Mouse (Mus musculus): ENCODE results near the gene Fam76a. TPM values are rescaled to one million over a fixed set of nuclear protein-coding genes. Genes with fewer than 3 reads are reported as not detected.

Gene Fam76a
- polyA plus RNA-seq, 1 experiment from 2014 or later = 41.9 TPM

- peak; percentile 91 for DNase-seq (ENCODE audit: low spot score)
Measured at GRCm38 (mm10) chr4:132884064-132884843, 38.1 kb downstream of the Fam76a start, which contains the start of gene Stx12. TSS of gene Stx12 (minus strand) at chr4:132884509.

GRCm38 (mm10) chr4:132883561-132884063, 38.7 kb downstream of the Fam76a start:
- H3K9ac ChIP-seq (ENCODE audit: low read length) = peak overlapping the region; percentile 90
- peak overlapping the region; percentile 72 for H3K27ac ChIP-seq (ENCODE audit: low read depth)
- DNase-seq (ENCODE audit: low spot score) = peak; percentile 53
- no peaks in the 10 kb centered on the region for H3K27me3 ChIP-seq (replicated peaks; ENCODE audit: control insufficient read depth, insufficient read depth, low read length)
- no peaks in the 10 kb centered on the region for H3K9me3 ChIP-seq (ENCODE audit: control insufficient read depth, low read length)
- peak overlapping the region; percentile 99 for H3K4me3 ChIP-seq (ENCODE audit: low read depth, low read length)
- peaks cover 12% of the 10 kb centered on the region; the same call in 1 of the 2 replicates for H3K4me1 ChIP-seq (replicated peaks; ENCODE audit: control insufficient read depth, insufficient read depth, low read length)
- peak overlapping the region; percentile 91 for H3K4me2 ChIP-seq (ENCODE audit: low read length)
- WGBS = 2% methylated on average over 21 of the region's 21 CpGs
- ATAC-seq (replicated peaks; ENCODE audit: low FRiP score, low TSS enrichment, low read depth) = no peak; the same call in 1 of the 2 replicates
- H3K36me3 ChIP-seq (ENCODE audit: control insufficient read depth, insufficient read depth, low read length) = peaks cover 14% of the 10 kb centered on the region

More at GRCm38 (mm10) chr4:132884064-132884843, 38.1 kb downstream of the Fam76a start, which contains the start of gene Stx12:
- under 1% methylated on average over 72 of the region's 72 CpGs for WGBS
- no peaks in the 10 kb centered on the region for H3K27me3 ChIP-seq (replicated peaks; ENCODE audit: control insufficient read depth, insufficient read depth, low read length)
- peak within 1 kb of the TSS; percentile 72 for H3K27ac ChIP-seq (ENCODE audit: low read depth)
- peak; percentile 93 for ATAC-seq (replicated peaks; ENCODE audit: low FRiP score, low TSS enrichment, low read depth)
- H3K4me3 ChIP-seq (ENCODE audit: low read depth, low read length) = peak within 1 kb of the TSS; percentile 99
- H3K36me3 ChIP-seq (ENCODE audit: control insufficient read depth, insufficient read depth, low read length) = peaks cover 14% of the 10 kb centered on the region
- no peaks in the 10 kb centered on the region for H3K9me3 ChIP-seq (ENCODE audit: control insufficient read depth, low read length)
- peak within 1 kb of the TSS; percentile 90 for H3K9ac ChIP-seq (ENCODE audit: low read length)
- H3K4me2 ChIP-seq (ENCODE audit: low read length) = peak within 1 kb of the TSS; percentile 91
- H3K4me1 ChIP-seq (replicated peaks; ENCODE audit: control insufficient read depth, insufficient read depth, low read length) = peaks cover 12% of the 10 kb centered on the region; the same call in 1 of the 2 replicates

- H3K27me3 ChIP-seq (replicated peaks; ENCODE audit: control insufficient read depth, insufficient read depth, low read length) = no peaks in the 10 kb centered on the region
- no peaks in the 10 kb centered on the region for H3K9me3 ChIP-seq (ENCODE audit: control insufficient read depth, low read length)
- no peak overlapping the region for H3K9ac ChIP-seq (ENCODE audit: low read length)
- no peak for ATAC-seq (replicated peaks; ENCODE audit: low FRiP score, low TSS enrichment, low read depth)
- 87% methylated on average over 7 of the region's 7 CpGs for WGBS
- H3K36me3 ChIP-seq (ENCODE audit: control insufficient read depth, insufficient read depth, low read length) = peaks cover 28% of the 10 kb centered on the region
- no peak overlapping the region for H3K4me3 ChIP-seq (ENCODE audit: low read depth, low read length)
- H3K4me1 ChIP-seq (replicated peaks; ENCODE audit: control insufficient read depth, insufficient read depth, low read length) = no peaks in the 10 kb centered on the region
- H3K27ac ChIP-seq (ENCODE audit: low read depth) = no peak overlapping the region
- H3K4me2 ChIP-seq (ENCODE audit: low read length) = no peak overlapping the region
- no peak for DNase-seq (ENCODE audit: low spot score)
Measured at GRCm38 (mm10) chr4:132874363-132875097, 47.8 kb downstream of the Fam76a start.

DNA sequence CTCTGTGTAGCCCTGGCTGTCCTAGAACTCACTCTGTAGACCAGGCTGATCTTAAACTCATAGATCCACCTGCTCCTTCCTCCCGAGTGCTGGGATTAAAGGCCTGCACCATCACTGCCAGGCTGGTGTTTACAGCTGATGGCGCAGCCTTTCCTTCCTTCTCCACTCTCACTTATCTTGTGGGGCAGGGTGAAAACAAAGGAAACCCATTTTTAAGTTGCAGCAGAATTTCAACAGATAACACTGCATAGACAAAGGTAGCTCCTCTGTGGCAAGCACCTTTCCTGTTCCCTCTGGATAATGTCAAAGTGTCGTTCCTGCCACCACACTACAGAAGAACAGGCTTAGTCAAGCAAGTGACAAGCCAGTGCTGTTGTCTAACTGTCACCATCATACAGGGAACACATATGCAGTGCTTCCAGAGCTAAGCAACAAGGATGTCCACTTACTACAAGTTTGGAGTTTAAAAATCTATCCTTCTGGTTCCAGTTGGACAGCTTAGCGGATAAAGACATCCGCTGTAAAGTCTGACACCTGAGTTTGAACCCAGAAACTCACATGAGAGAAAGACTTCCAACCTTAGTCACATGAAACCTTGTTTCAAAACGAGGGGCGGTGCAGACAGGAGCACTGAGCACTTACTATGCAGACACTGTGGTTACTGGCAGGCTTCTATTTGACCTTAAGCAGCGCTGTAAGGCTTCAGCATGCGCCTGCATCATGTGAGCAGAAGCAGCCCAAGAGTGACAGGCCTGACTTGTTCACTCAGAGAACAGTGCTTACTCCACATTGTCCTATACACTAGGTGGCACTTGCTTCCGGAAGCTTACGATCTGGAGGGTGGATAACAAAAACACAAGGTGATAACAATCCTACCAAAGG, 48.6 kb downstream of the Fam76a start:
- DNase-seq (ENCODE audit: low spot score) = no peak
- no peak overlapping the region for H3K9ac ChIP-seq (ENCODE audit: low read length)
- peaks cover 35% of the 10 kb centered on the region for H3K36me3 ChIP-seq (ENCODE audit: control insufficient read depth, insufficient read depth, low read length)
- no peaks in the 10 kb centered on the region for H3K9me3 ChIP-seq (ENCODE audit: control insufficient read depth, low read length)
- H3K4me1 ChIP-seq (replicated peaks; ENCODE audit: control insufficient read depth, insufficient read depth, low read length) = no peaks in the 10 kb centered on the region
- H3K4me2 ChIP-seq (ENCODE audit: low read length) = no peak overlapping the region
- ATAC-seq (replicated peaks; ENCODE audit: low FRiP score, low TSS enrichment, low read depth) = no peak
- WGBS = 83% methylated on average over 11 of the region's 11 CpGs
- H3K27ac ChIP-seq (ENCODE audit: low read depth) = no peak overlapping the region
- H3K4me3 ChIP-seq (ENCODE audit: low read depth, low read length) = no peak overlapping the region
- H3K27me3 ChIP-seq (replicated peaks; ENCODE audit: control insufficient read depth, insufficient read depth, low read length) = no peaks in the 10 kb centered on the region

- Histone ChIP-seq H3K36me3 (ENCODE audit: control insufficient read depth, insufficient read depth, low read length) (peaks cover 59% of the 10 kb centered on the region), H3K4me1 (replicated peaks; ENCODE audit: control insufficient read depth, insufficient read depth, low read length) (no peaks in the 10 kb centered on the region), H3K27me3 (replicated peaks; ENCODE audit: control insufficient read depth, insufficient read depth, low read length) (no peaks in the 10 kb centered on the region), H3K4me2 (ENCODE audit: low read length) (no peak overlapping the region), H3K27ac (ENCODE audit: low read depth) (no peak overlapping the region), H3K4me3 (ENCODE audit: low read depth, low read length) (no peak overlapping the region), H3K9me3 (ENCODE audit: control insufficient read depth, low read length) (no peaks in the 10 kb centered on the region), H3K9ac (ENCODE audit: low read length) (no peak overlapping the region)
- 92% methylated on average over 3 of the region's 3 CpGs for WGBS
- no peak for ATAC-seq (replicated peaks; ENCODE audit: low FRiP score, low TSS enrichment, low read depth)
- DNase-seq (ENCODE audit: low spot score) = no peak
Measured at GRCm38 (mm10) chr4:132871116-132871515, 51.2 kb downstream of the Fam76a start.

GRCm38 (mm10) chr4:132864856-132865255, 57.5 kb downstream of the Fam76a start:
- Histone ChIP-seq H3K27ac (ENCODE audit: low read depth) (no peak overlapping the region), H3K4me2 (ENCODE audit: low read length) (no peak overlapping the region), H3K36me3 (ENCODE audit: control insufficient read depth, insufficient read depth, low read length) (peaks cover 75% of the 10 kb centered on the region), H3K4me1 (replicated peaks; ENCODE audit: control insufficient read depth, insufficient read depth, low read length) (no peaks in the 10 kb centered on the region), H3K9me3 (ENCODE audit: control insufficient read depth, low read length) (no peaks in the 10 kb centered on the region), H3K4me3 (ENCODE audit: low read depth, low read length) (no peak overlapping the region), H3K9ac (ENCODE audit: low read length) (no peak overlapping the region), H3K27me3 (replicated peaks; ENCODE audit: control insufficient read depth, insufficient read depth, low read length) (no peaks in the 10 kb centered on the region)
- no peak for ATAC-seq (replicated peaks; ENCODE audit: low FRiP score, low TSS enrichment, low read depth)
- DNase-seq (ENCODE audit: low spot score) = no peak
- WGBS = 90% methylated on average over 2 of the region's 2 CpGs

- WGBS = 82% methylated on average over 13 of the region's 13 CpGs
- no peak for ATAC-seq (replicated peaks; ENCODE audit: low FRiP score, low TSS enrichment, low read depth)
- no peaks in the 10 kb centered on the region for H3K9me3 ChIP-seq (ENCODE audit: control insufficient read depth, low read length)
- H3K27ac ChIP-seq (ENCODE audit: low read depth) = no peak overlapping the region
- no peak overlapping the region for H3K4me2 ChIP-seq (ENCODE audit: low read length)
- no peaks in the 10 kb centered on the region for H3K27me3 ChIP-seq (replicated peaks; ENCODE audit: control insufficient read depth, insufficient read depth, low read length)
- H3K36me3 ChIP-seq (ENCODE audit: control insufficient read depth, insufficient read depth, low read length) = peaks cover 71% of the 10 kb centered on the region
- no peak overlapping the region for H3K4me3 ChIP-seq (ENCODE audit: low read depth, low read length)
- peak; percentile 53 for DNase-seq (ENCODE audit: low spot score)
- no peaks in the 10 kb centered on the region for H3K4me1 ChIP-seq (replicated peaks; ENCODE audit: control insufficient read depth, insufficient read depth, low read length)
- H3K9ac ChIP-seq (ENCODE audit: low read length) = no peak overlapping the region
Measured at GRCm38 (mm10) chr4:132863012-132863411, 59.3 kb downstream of the Fam76a start.

- no peak for ATAC-seq (replicated peaks; ENCODE audit: low FRiP score, low TSS enrichment, low read depth)
- no peaks in the 10 kb centered on the region for H3K9me3 ChIP-seq (ENCODE audit: control insufficient read depth, low read length)
- H3K4me3 ChIP-seq (ENCODE audit: low read depth, low read length) = no peak overlapping the region
- H3K9ac ChIP-seq (ENCODE audit: low read length) = no peak overlapping the region
- H3K27ac ChIP-seq (ENCODE audit: low read depth) = no peak overlapping the region
- WGBS = 95% methylated on average over 1 of the region's 1 CpGs
- no peak for DNase-seq (ENCODE audit: low spot score)
- peaks cover 74% of the 10 kb centered on the region for H3K36me3 ChIP-seq (ENCODE audit: control insufficient read depth, insufficient read depth, low read length)
- no peaks in the 10 kb centered on the region for H3K27me3 ChIP-seq (replicated peaks; ENCODE audit: control insufficient read depth, insufficient read depth, low read length)
- no peaks in the 10 kb centered on the region for H3K4me1 ChIP-seq (replicated peaks; ENCODE audit: control insufficient read depth, insufficient read depth, low read length)
- H3K4me2 ChIP-seq (ENCODE audit: low read length) = no peak overlapping the region
Measured at GRCm38 (mm10) chr4:132860880-132861279, 61.5 kb downstream of the Fam76a start.

All from intestine, embryonic 14.5 days (tissue).